Mouse (Mus musculus): ENCODE data around the gene Tyw1.

DNA sequence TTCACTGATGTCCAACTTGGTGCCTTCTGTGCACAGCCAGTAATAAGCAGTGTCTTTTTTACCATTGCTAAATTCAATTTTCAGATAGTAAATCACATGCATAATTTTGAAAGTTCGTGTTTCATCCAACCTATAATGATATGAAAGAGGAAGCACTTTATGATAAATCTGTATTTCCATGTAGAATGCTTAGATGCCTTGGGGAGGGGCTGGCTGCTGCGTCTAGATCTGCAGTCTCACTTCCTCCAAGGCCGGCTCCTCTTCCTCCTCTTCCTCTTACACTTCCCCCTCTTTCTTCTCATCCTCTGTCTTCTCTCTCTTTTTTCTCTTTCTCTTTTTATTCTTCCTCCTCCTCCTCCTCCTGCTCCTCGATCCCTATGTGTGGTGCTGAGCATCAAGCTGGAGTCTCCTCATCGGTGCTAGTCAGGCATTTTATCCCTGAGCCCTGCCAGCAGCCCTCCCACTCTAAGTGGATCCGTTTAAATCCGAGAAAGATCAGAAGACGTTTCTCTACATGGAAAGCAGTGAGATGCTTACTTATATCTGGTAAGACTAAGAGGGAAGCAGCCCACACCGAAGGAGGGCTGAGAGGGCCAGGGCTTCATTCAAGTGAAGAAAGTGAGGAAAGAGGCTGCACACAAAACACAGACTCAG, 27.8 kb downstream of the Tyw1 start:
- TF ChIP-seq CTCF (IDR thresholded peaks at IDR 0.05; ENCODE audit: low read depth, low read length) (no peak), POLR2A (IDR thresholded peaks at IDR 0.05; ENCODE audit: borderline replicate concordance, low read depth, low read length) (no peak)
